Mouse (Mus musculus) layer of hippocampus, postnatal 10 days (tissue): ENCODE measurements around the gene Dph3. TPM values are rescaled to one million over a fixed set of nuclear protein-coding genes. Genes with fewer than 3 reads are reported as not detected.

Experiments
- DNase-seq, 2 experiments: peaks; one replicate each; pipeline ENCODE4 v3.0.0; 2021; ENCODE audit warnings: low spot score in 2 of 2
- total RNA-seq, 2 experiments: library from RNA; stranded (reverse); gene quantifications; 2 replicates each; pipeline ENCODE4 v1.2.3; 2021

Gene Dph3
- total RNA-seq, 2 experiments from 2014 or later = 33.7 to 38.4 TPM

GRCm38 (mm10) chr14:32086226-32086625 lies 697 bp upstream of the Dph3 start:
- no peak for DNase-seq

- DNase-seq = no peak
Observed at GRCm38 (mm10) chr14:32084761-32085485, 606 bp downstream of the Dph3 start, which contains the start of gene Oxnad1. TSS of gene Oxnad1 (plus strand) at chr14:32085374.

DNA sequence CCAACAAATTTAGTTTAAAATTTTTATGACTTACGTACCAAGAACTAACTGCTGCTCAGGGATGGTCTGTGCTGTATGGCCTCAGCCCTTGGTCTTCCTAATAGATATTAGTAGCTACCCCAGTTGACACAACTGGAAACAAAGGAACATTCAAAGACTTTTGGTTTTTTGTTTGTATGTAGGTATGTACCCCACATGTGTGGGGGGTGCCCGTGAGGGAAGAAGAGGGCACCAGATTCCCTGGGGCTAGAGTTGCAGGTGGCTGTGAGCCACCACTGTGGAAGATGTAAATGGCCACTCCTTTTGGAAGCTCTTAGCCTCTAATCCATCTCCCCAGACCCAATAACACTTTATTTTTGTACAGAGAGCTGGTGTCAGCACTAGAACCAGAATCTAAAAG lies 2.1 kb downstream of the Dph3 start:
- DNase-seq = no peak

- no peak for DNase-seq
Observed at GRCm38 (mm10) chr14:32082891-32083290, 2.6 kb downstream of the Dph3 start.

GRCm38 (mm10) chr14:32081026-32081425 lies 4.5 kb downstream of the Dph3 start:
- no peak for DNase-seq

DNA sequence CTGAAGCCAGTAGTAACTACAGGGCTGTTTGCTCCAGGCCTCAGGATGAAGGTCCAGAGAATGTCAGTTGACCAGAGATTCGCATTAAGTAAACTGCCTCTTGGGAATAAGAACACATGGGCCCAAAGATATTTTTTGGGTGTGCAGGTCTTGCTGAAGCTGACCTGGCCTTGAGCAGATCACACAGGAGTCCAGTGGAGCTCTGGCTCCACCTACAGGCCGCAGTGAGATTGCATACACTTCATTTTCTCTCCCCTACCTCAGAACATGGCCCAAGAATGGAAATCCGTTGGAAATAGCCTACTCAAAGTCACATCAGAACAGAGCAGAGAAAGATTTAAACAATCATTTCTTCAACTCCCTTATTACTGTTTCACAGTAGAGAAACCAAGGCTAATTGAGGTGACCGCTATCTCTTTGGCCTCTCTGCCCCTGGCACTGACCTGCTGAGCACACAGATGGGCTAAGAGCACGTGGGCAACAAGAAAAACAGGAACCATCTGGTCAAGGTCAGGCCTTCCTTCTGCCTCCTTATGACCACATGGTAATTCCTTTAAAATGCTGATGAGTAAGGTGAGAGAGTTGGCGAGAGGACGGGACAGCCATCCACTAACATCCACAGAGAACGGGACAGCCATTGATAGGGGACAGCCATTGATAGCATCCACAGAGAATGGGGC lies 8.5 kb downstream of the Dph3 start:
- peak; percentile 71 to 76 for DNase-seq

DNA sequence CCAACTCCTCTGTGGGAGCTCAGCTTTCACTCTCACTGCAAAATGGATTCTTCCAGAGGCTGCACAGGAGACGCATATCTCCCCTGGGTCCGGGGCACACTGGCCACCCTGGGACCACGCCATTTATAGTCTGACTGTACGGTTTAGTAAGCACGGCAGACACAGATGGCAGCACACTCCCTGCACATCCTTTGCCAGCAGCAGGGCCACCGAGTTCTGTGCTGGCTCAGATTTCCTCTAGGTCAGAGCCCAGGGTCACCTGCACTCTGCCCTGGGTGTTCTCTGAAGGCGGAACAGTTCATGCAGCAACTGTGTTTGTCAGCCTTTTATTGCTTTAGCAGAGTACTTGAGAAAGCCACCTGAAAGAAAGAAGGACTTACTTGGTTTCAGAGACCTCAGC lies 11.6 kb downstream of the Dph3 start:
- DNase-seq = no peak

- DNase-seq = peak in 1 of 2 experiments; percentile 26
Observed at GRCm38 (mm10) chr14:32073211-32073685, 12.3 kb downstream of the Dph3 start.

DNA sequence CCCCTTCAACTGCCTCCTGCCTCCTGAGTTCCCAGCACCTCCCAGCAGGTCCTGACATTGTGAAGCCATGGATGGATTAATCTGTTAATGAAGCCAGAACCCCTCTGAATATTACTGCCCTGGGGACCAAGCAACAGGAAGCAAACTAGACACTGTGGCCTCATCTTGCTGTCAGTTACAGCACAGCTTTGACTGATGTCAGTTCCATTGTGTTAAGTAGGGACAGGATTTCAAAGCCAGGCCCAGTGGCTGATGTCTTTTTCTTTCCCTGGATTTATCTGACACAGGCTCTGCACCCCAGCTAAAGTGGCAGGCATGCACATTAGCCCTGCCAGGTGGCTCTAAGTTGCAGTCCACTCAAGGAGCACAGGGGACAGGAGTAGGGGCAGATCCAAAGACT lies 12.7 kb downstream of the Dph3 start:
- DNase-seq = no peak

GRCm38 (mm10) chr14:32061398-32061797 lies 24.1 kb downstream of the Dph3 start:
- no peak for DNase-seq

GRCm38 (mm10) chr14:32057664-32058063 lies 27.9 kb downstream of the Dph3 start:
- no peak for DNase-seq

- DNase-seq = no peak
Observed at GRCm38 (mm10) chr14:32056675-32057074, 28.9 kb downstream of the Dph3 start.

- no peak for DNase-seq
Observed at GRCm38 (mm10) chr14:32055781-32056180, 29.7 kb downstream of the Dph3 start.

GRCm38 (mm10) chr14:32054788-32055187 lies 30.7 kb downstream of the Dph3 start:
- DNase-seq = no peak

DNA sequence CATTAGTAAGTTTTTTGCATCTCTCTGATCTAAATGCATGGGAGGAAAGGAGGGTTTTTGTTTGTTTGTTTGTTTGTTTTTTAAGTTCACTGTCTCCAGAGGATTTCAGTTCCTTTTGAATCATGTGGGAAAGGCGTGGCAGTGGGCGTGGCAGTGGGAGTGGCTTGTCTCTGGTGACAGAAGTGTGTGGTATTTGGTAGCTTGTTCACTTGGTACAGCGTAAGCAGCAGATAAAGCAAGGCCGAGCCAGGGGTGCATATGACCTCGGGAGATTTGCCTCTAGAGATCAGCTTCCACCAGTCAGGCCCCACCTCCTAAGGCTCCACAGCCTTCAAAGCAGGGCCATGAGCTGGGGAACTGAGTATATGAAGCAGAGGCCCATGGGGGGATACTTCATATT lies 31.6 kb downstream of the Dph3 start:
- no peak for DNase-seq

- DNase-seq = no peak
Observed at GRCm38 (mm10) chr14:32050171-32050570, 35.4 kb downstream of the Dph3 start.

GRCm38 (mm10) chr14:32046357-32046756 lies 39.2 kb downstream of the Dph3 start:
- DNase-seq = no peak

DNA sequence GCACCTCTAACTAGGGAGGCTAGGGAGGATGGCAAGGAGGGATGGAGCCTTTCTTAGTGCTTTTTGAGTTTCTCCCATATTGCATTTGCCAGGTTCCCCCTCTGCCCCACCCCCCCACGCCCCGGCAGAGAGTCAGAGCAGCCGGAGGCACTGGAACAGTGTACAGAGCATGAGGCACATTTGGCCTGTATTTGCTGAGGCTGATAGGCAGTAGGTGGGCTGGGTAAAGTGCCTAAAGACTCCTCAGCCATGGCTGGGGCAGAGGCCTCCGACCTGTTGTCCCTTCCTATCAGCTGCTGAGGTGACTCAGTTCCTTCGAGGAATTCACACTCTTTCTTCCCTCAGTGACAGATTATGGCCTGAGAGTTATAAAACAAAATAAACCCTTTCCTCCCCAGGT lies 43.4 kb downstream of the Dph3 start:
- no peak for DNase-seq

DNA sequence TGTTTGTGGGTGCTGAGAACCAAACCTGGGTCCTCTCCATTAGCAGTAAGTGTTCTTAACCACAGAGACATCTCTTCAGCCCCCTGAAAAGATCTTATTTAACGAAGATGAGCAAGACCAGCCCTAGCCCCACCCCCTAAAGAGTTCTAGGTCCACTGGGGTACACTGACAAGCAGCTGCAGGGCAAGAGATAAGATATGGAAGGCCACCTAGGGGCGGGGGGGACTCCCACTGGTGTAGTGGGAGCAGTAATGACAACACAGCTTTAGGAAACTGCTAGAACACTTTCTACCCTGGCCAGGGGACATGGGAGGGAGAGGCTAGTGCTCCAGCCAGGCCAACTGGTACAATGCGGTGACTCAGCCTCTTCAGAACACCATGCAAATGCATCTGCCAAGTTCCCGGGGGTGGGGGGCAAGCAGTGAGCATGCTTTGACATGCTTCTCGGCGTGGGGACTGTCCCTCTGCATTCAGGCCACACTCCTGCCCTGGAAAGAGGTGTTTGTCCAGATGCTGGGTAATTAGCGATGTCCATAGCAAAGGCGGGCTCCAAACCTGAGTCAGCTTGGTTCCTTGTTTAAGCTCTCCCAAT lies 47.8 kb downstream of the Dph3 start:
- DNase-seq = no peak

DNA sequence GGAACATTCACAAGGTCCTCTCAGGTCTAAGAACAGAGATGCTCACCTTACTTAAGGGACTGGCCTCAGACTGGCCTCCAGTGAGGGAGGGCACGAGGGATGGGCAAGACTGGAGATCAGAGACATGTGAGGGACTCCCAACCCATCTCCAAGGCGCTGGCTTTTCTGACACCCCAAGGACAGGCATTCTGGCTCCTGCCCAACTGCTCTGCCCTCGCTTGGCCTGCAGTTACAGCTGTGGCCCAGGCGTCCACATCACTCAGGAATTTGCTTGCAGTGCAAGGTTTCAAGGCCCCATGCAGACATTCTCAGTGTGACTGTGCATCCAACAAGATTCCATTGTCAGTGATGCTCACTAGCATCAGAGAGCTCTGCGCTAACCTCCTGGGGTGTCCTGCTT lies 49.0 kb downstream of the Dph3 start:
- DNase-seq = no peak

DNA sequence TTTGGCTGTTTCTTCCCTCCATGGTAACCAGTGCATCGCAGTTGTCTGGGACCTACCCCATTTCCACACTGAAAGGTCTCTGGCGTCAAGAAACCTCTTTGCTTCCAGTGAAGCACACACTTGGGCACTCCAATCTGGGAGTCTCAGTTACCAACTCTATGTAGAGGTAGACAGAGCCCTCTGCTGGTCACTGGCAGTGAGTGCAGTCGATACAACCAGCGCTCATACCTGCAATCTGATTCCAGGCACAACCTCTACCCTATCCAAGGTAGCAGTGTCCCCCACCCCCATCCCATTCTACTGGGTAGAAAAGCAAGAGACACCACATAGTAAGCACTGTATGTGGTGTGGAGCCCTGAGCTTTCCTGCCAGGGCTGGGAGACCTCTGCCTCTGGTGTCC lies 53.0 kb downstream of the Dph3 start:
- peak; percentile 71 to 81 for DNase-seq
